Mouse (Mus musculus): ENCODE data around the gene Mta2. TPM values are rescaled to one million over a fixed set of nuclear protein-coding genes. Genes with fewer than 3 reads are reported as not detected.
"Not testable (repeated sequence)": the region's sequence is repeated elsewhere in the genome, so short reads cannot be mapped to it uniquely, and the experiment has no call there.

Mta2 gene
- polyA plus RNA-seq, 1 experiment from 2014 or later: 106 TPM

GRCm38 (mm10) chr19:8967373-8967743 lies 25.7 kb downstream of the Mta2 start:
- Histone ChIP-seq H3K27me3 (replicated peaks) (no peaks in the 10 kb centered on the region), H3K9me3 (replicated peaks) (no peaks in the 10 kb centered on the region), H3K27ac (ENCODE audit: poor library complexity, severe bottlenecking) (peak overlapping the region; percentile 69), H3K36me3 (peaks cover 75% of the 10 kb centered on the region), H3K4me2 (peak overlapping the region; percentile 93), H3K9ac (peak overlapping the region; percentile 96), H3K4me1 (replicated peaks) (peaks cover 23% of the 10 kb centered on the region), H3K4me3 (peak overlapping the region; percentile 89)
- under 1% methylated on average over 8 of the region's 8 CpGs for WGBS
- ATAC-seq (ENCODE audit: insufficient number of reproducible peaks, low FRiP score): no peak

GRCm38 (mm10) chr19:8967893-8968292 lies 26.2 kb downstream of the Mta2 start:
- Histone ChIP-seq H3K27ac (ENCODE audit: poor library complexity, severe bottlenecking) (peak overlapping the region; percentile 69), H3K36me3 (peaks cover 75% of the 10 kb centered on the region), H3K9ac (peak overlapping the region; percentile 96), H3K27me3 (replicated peaks) (no peaks in the 10 kb centered on the region), H3K4me1 (replicated peaks) (peaks cover 23% of the 10 kb centered on the region), H3K9me3 (replicated peaks) (no peaks in the 10 kb centered on the region), H3K4me2 (peak overlapping the region; percentile 93), H3K4me3 (peak overlapping the region; percentile 89)
- no peak for ATAC-seq (ENCODE audit: insufficient number of reproducible peaks, low FRiP score)
- WGBS: 3% methylated on average over 9 of the region's 9 CpGs

DNA sequence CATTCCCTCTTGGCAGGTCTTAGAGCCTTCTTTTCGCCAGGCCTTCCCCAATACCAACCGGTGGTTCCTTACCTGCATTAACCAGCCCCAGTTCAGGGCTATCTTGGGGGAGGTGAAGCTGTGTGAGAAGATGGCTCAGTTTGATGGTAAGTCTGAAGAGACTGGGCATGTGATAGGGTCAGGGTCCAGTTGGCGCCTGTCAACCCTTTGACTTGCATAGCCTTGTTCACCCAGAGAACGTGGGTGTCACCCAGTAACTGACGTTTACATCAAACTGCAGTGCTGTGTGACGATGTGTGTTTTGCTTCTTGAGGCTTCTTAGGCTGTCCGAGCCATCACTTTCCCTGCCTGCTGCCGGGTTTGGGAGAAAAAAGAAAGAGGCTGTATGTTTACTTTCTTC lies 30.8 kb downstream of the Mta2 start:
- not testable (repeated sequence) for H3K27ac ChIP-seq (ENCODE audit: poor library complexity, severe bottlenecking); ATAC-seq (ENCODE audit: insufficient number of reproducible peaks, low FRiP score); H3K4me2 ChIP-seq; H3K9ac ChIP-seq; H3K4me3 ChIP-seq; H3K27me3 ChIP-seq (replicated peaks); H3K9me3 ChIP-seq (replicated peaks)
- Histone ChIP-seq H3K36me3 (peaks cover 85% of the 10 kb centered on the region), H3K4me1 (replicated peaks) (peaks cover 14% of the 10 kb centered on the region)
- WGBS: 82% methylated on average over 8 of the region's 8 CpGs

- no peaks in the 10 kb centered on the region for H3K27me3 ChIP-seq (replicated peaks)
- WGBS: 89% methylated on average over 1 of the region's 1 CpGs
- peaks cover 94% of the 10 kb centered on the region for H3K36me3 ChIP-seq
Measured at GRCm38 (mm10) chr19:8974638-8975037, 33.0 kb downstream of the Mta2 start.

DNA sequence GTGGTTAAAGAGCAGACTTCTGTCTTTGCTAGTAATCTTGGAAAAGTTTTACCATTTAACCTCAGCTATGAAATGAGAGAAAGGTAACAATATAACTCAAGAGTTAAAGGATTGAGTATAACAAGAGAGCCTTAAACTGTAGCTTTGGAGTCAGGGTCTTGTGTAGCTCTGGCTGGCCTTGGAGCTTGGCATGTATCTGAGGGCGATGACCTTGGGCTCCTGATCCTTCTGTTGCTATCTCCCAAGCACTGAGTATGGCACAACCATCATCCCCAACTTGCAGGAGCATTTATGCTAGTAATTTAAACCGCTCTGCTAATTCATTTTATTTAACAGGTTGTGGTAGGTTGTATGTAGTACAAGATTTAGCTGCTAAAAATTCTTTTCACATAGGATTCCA lies 33.8 kb downstream of the Mta2 start:
- Histone ChIP-seq H3K36me3 (peaks cover 93% of the 10 kb centered on the region), H3K27me3 (replicated peaks) (no peaks in the 10 kb centered on the region), H3K4me2 (no peak overlapping the region), H3K9ac (no peak overlapping the region), H3K4me3 (no peak overlapping the region), H3K4me1 (replicated peaks) (peaks cover 10% of the 10 kb centered on the region), H3K9me3 (replicated peaks) (no peaks in the 10 kb centered on the region), H3K27ac (ENCODE audit: poor library complexity, severe bottlenecking) (no peak overlapping the region)
- WGBS: 90% methylated on average over 2 of the region's 2 CpGs
- no peak for ATAC-seq (ENCODE audit: insufficient number of reproducible peaks, low FRiP score)

More at GRCm38 (mm10) chr19:8974638-8975037, 33.0 kb downstream of the Mta2 start:
- Histone ChIP-seq H3K9ac (no peak overlapping the region), H3K4me3 (no peak overlapping the region), H3K4me2 (no peak overlapping the region), H3K9me3 (replicated peaks) (no peaks in the 10 kb centered on the region), H3K4me1 (replicated peaks) (peaks cover 3% of the 10 kb centered on the region), H3K27ac (ENCODE audit: poor library complexity, severe bottlenecking) (no peak overlapping the region)
- no peak for ATAC-seq (ENCODE audit: insufficient number of reproducible peaks, low FRiP score)

DNA sequence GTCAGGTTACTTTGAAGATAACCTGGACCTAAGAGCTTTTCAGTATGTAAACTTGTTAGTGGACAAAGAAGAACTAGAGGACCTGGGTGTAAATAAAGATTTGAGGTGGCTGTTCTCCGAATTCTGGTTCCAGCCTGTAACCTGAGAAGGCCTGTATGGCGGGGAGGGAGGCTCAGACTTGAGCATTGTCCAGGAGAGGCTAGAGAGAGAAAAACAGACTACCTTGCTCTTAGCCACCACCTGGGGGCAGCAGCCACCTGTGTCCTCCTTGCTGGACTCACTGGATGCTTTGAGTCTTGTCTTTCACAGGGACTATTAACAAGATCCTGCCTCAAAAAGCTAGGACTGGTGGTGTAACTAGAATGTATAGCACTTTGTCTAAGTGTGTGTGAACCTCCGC lies 34.9 kb downstream of the Mta2 start:
- Histone ChIP-seq H3K4me2 (no peak overlapping the region), H3K36me3 (peaks cover 88% of the 10 kb centered on the region), H3K9ac (no peak overlapping the region), H3K9me3 (replicated peaks) (no peaks in the 10 kb centered on the region), H3K4me3 (no peak overlapping the region), H3K4me1 (replicated peaks) (peaks cover 20% of the 10 kb centered on the region), H3K27ac (ENCODE audit: poor library complexity, severe bottlenecking) (no peak overlapping the region), H3K27me3 (replicated peaks) (no peaks in the 10 kb centered on the region)
- 0 out of 2 replicates have a peak, but pooled peaks have one; percentile 58 for ATAC-seq (ENCODE audit: insufficient number of reproducible peaks, low FRiP score)
- 45% methylated on average over 3 of the region's 3 CpGs for WGBS

DNA sequence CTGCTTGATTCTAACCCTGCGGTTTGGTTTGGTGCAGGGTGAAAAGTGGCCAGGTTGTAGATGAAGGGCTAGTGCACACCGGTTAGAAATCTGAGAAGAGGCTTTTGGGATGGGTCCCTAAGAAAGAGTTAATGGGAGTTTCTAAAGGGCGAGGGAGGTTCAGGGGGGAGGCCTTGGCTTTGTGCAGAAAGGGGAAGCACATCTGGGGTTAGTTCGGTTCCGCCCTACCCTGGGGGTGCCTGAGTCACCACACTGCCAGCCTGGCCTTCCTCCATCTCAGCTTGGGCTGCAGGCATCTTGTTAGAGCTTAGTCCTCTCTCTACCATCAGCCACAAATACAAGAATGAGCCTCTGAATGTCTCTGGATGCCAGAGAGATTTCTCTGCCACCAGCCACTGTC lies 39.1 kb downstream of the Mta2 start:
- no peak for ATAC-seq (ENCODE audit: insufficient number of reproducible peaks, low FRiP score)
- Histone ChIP-seq H3K36me3 (peaks cover 48% of the 10 kb centered on the region), H3K9me3 (replicated peaks) (no peaks in the 10 kb centered on the region), H3K4me3 (no peak overlapping the region), H3K9ac (no peak overlapping the region; the same call in 1 of the 2 replicates), H3K27me3 (replicated peaks) (no peaks in the 10 kb centered on the region), H3K4me2 (no peak overlapping the region), H3K27ac (ENCODE audit: poor library complexity, severe bottlenecking) (peak overlapping the region; percentile 24; the same call in 1 of the 2 replicates), H3K4me1 (replicated peaks) (peaks cover 62% of the 10 kb centered on the region)
- 52% methylated on average over 5 of the region's 5 CpGs for whole genome bisulfite sequencing

DNA sequence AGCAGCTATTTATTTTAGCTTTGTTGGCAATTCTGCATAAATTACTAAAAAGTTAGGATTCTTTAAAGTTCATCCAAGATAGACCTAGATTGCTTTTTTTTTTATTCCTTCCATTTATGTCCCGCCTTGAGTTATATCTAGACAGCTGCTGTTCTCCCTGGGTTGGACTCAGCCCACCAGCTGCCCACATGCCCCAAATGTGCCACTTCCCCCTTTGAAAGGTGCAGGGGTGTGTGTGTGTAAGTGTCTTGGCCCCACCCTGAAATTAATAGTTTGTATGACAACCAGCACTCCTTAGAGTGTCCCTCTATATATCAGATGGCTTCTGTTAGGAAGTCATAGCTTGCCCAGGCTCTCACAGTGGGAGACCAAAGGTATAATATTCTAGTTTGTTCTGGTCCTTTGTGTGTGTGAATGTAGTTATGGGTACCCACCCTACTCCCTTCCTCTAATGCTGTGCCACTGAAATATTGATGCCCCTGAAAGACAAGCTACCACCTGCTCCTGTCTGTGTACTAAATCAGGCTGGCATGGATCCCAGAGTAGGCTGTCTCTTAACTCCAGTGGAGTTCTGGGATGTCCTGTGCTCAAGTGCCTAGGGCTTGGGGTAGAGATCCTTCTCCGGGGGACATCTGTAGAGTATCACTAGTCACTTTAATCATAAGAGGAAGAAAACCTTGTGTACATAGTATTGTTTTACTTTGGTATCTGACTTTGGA lies 39.9 kb downstream of the Mta2 start:
- Histone ChIP-seq H3K4me3 (no peak overlapping the region), H3K27me3 (replicated peaks) (no peaks in the 10 kb centered on the region), H3K36me3 (peaks cover 41% of the 10 kb centered on the region), H3K9me3 (replicated peaks) (no peaks in the 10 kb centered on the region), H3K4me1 (replicated peaks) (peaks cover 67% of the 10 kb centered on the region), H3K4me2 (no peak overlapping the region), H3K9ac (no peak overlapping the region), H3K27ac (ENCODE audit: poor library complexity, severe bottlenecking) (peak overlapping the region; percentile 18; the same call in 1 of the 2 replicates)
- WGBS: 56% methylated on average over 2 of the region's 2 CpGs
- ATAC-seq (ENCODE audit: insufficient number of reproducible peaks, low FRiP score): no peak

- no peaks in the 10 kb centered on the region for H3K27me3 ChIP-seq (replicated peaks)
- no peak overlapping the region for H3K4me3 ChIP-seq
- no peak for ATAC-seq (ENCODE audit: insufficient number of reproducible peaks, low FRiP score)
- H3K36me3 ChIP-seq: peaks cover 34% of the 10 kb centered on the region
- WGBS: 26% methylated on average over 5 of the region's 5 CpGs
- peaks cover 74% of the 10 kb centered on the region for H3K4me1 ChIP-seq (replicated peaks)
- H3K9ac ChIP-seq: no peak overlapping the region; the same call in 1 of the 2 replicates
- peak overlapping the region; percentile 57 for H3K27ac ChIP-seq (ENCODE audit: poor library complexity, severe bottlenecking)
- no peaks in the 10 kb centered on the region for H3K9me3 ChIP-seq (replicated peaks)
- peak overlapping the region; percentile 33; the same call in 1 of the 2 replicates for H3K4me2 ChIP-seq
Measured at GRCm38 (mm10) chr19:8982303-8983149, 40.9 kb downstream of the Mta2 start.

- peak; percentile 60; the same call in 1 of the 2 replicates for ATAC-seq (ENCODE audit: insufficient number of reproducible peaks, low FRiP score)
- Histone ChIP-seq H3K9ac (peak overlapping the region; percentile 38; the same call in 1 of the 2 replicates), H3K9me3 (replicated peaks) (no peaks in the 10 kb centered on the region), H3K4me2 (peak overlapping the region; percentile 33), H3K27ac (ENCODE audit: poor library complexity, severe bottlenecking) (peak overlapping the region; percentile 57), H3K36me3 (peaks cover 27% of the 10 kb centered on the region), H3K27me3 (replicated peaks) (no peaks in the 10 kb centered on the region), H3K4me1 (replicated peaks) (peaks cover 80% of the 10 kb centered on the region), H3K4me3 (no peak overlapping the region)
- WGBS: 9% methylated on average over 4 of the region's 4 CpGs
Measured at GRCm38 (mm10) chr19:8983150-8983650, 41.5 kb downstream of the Mta2 start.

Measured in heart, embryonic 12.5 days (tissue).